Mouse (Mus musculus) heart, embryonic 11.5 days (tissue): ENCODE data around the gene Pnpla1. TPM values are rescaled to one million over a fixed set of nuclear protein-coding genes. Genes with fewer than 3 reads are reported as not detected.
A peak's percentile ranks its signal among the peaks of the same experiment; 100 is the strongest.
"Not testable (repeated sequence)": the region's sequence is repeated elsewhere in the genome, so short reads cannot be mapped to it uniquely, and the experiment has no call there.

ENCODE experiments used
- ATAC-seq: fragments of 200-750 bp; cut with Nextera tagmentation; replicated peaks from 2 replicates; pipeline ENCODE4 v1.8.0; 2017; ENCODE audit warnings: moderate library complexity; ENCODE audit not compliant: insufficient number of reproducible peaks, low FRiP score, low TSS enrichment
- H3K27ac ChIP-seq: fragments of 300-500 bp; sonication (generic); 2 replicates; pipeline ENCODE4 v1.5.1; 2014; ENCODE audit warnings: mild to moderate bottlenecking, low read depth, low read length
- H3K27me3 ChIP-seq: fragments of 300-500 bp; sonication (generic); 2 replicates; pipeline ENCODE4 v1.6.1; 2014; ENCODE audit warnings: mild to moderate bottlenecking, low read length, mixed read lengths; ENCODE audit not compliant: control insufficient read depth, insufficient read depth
- H3K36me3 ChIP-seq: fragments of 300-500 bp; sonication (generic); 2 replicates; pipeline ENCODE4 v1.6.1; 2014; ENCODE audit warnings: mild to moderate bottlenecking, low read length, moderate library complexity, mixed read lengths; ENCODE audit not compliant: control insufficient read depth, insufficient read depth
- H3K4me1 ChIP-seq: fragments of 300-500 bp; sonication (generic); 2 replicates; pipeline ENCODE4 v1.6.1; 2014; ENCODE audit warnings: low read length; ENCODE audit not compliant: control insufficient read depth, insufficient read depth
- H3K4me2 ChIP-seq: fragments of 300-500 bp; sonication (generic); 2 replicates; pipeline ENCODE4 v1.6.1; 2014; ENCODE audit warnings: mild to moderate bottlenecking, moderate library complexity
- H3K4me3 ChIP-seq: fragments of 300-500 bp; sonication (generic); 2 replicates; pipeline ENCODE4 v1.5.1; 2014; ENCODE audit warnings: low read depth, low read length
- H3K9ac ChIP-seq: fragments of 300-500 bp; sonication (generic); 2 replicates; pipeline ENCODE4 v1.6.1; 2014; ENCODE audit warnings: mild to moderate bottlenecking, low read depth, low read length, moderate library complexity
- H3K9me3 ChIP-seq: fragments of 300-500 bp; sonication (generic); replicated peaks from 2 replicates; pipeline ENCODE4 v1.6.1; 2016; ENCODE audit warnings: low read length; ENCODE audit not compliant: control insufficient read depth
- WGBS: fragments of 180-500 bp; shearing (Covaris S2); extraction: QIAGEN DNeasy Blood & Tissue Kit; methylation state at CpG from one replicate; pipeline ENCODE4 v1.1.7; 2014; ENCODE audit not compliant: insufficient replicate concordance; 5-methylcytosine and 5-hydroxymethylcytosine counted together
- polyA plus RNA-seq: library from polyadenylated mRNA; unstranded; fragments of >200 nt; fragmentation: Nextera tagmentation; extraction: Ambion mirVana; gene quantifications from 2 replicates; pipeline ENCODE4 v1.2.1, GENCODE M21; 2014

Gene Pnpla1
- polyA plus RNA-seq: 0.06 TPM in 1 of 2 replicates, not detected in the other

GRCm38 (mm10) chr17:28858205-28858604 is at the start of gene Pnpla1:
Gene Pnpla1 (plus strand): TSS chr17:28858411.
- Histone ChIP-seq H3K4me1 (no peaks in the 10 kb centered on the region), H3K36me3 (no peaks in the 10 kb centered on the region), H3K9me3 (peaks cover 6% of the 10 kb centered on the region), H3K4me3 (no peak within 1 kb of the TSS), H3K4me2 (no peak within 1 kb of the TSS), H3K9ac (no peak within 1 kb of the TSS), H3K27me3 (0 out of 2 replicates have a peak, but pooled peaks cover 2% of the 10 kb centered on the region), H3K27ac (no peak within 1 kb of the TSS)
- no peak for ATAC-seq
- WGBS: 36% methylated on average over 12 of the region's 12 CpGs

- H3K4me1 ChIP-seq: no peaks in the 10 kb centered on the region
- no peak overlapping the region for H3K9ac ChIP-seq
- H3K27me3 ChIP-seq: no peaks in the 10 kb centered on the region
- 95% methylated on average over 8 of the region's 8 CpGs for WGBS
- no peaks in the 10 kb centered on the region for H3K9me3 ChIP-seq
- no peak overlapping the region for H3K4me3 ChIP-seq
- peaks cover 26% of the 10 kb centered on the region for H3K36me3 ChIP-seq
- H3K4me2 ChIP-seq: no peak overlapping the region
- ATAC-seq: no peak
- H3K27ac ChIP-seq: peak overlapping the region; percentile 58; the same call in 1 of the 2 replicates
Observed at GRCm38 (mm10) chr17:28808714-28809113, 49.5 kb upstream of the Pnpla1 start.

- Histone ChIP-seq H3K4me2 (no peak overlapping the region), H3K36me3 (peaks cover 29% of the 10 kb centered on the region), H3K27ac (peak overlapping the region; percentile 58; the same call in 1 of the 2 replicates), H3K4me3 (no peak overlapping the region), H3K9me3 (no peaks in the 10 kb centered on the region), H3K4me1 (peaks cover 3% of the 10 kb centered on the region), H3K27me3 (no peaks in the 10 kb centered on the region), H3K9ac (no peak overlapping the region)
- ATAC-seq: peak; percentile 83
- WGBS: 79% methylated on average over 10 of the region's 10 CpGs
Observed at GRCm38 (mm10) chr17:28809175-28809831, 48.9 kb upstream of the Pnpla1 start.

GRCm38 (mm10) chr17:28812345-28812744 is 45.9 kb upstream of the Pnpla1 start:
- ATAC-seq: no peak
- H3K36me3 ChIP-seq: peaks cover 24% of the 10 kb centered on the region
- H3K4me1 ChIP-seq: peaks cover 19% of the 10 kb centered on the region
- H3K27me3 ChIP-seq: no peaks in the 10 kb centered on the region
- H3K9me3 ChIP-seq: no peaks in the 10 kb centered on the region
- no peak overlapping the region for H3K9ac ChIP-seq
- H3K4me2 ChIP-seq: no peak overlapping the region
- no peak overlapping the region for H3K27ac ChIP-seq
- H3K4me3 ChIP-seq: no peak overlapping the region
- 85% methylated on average over 10 of the region's 10 CpGs for WGBS

GRCm38 (mm10) chr17:28814529-28815097 is 43.6 kb upstream of the Pnpla1 start:
- H3K4me1 ChIP-seq: peaks cover 19% of the 10 kb centered on the region
- no peak for ATAC-seq
- no peaks in the 10 kb centered on the region for H3K9me3 ChIP-seq
- no peak overlapping the region for H3K9ac ChIP-seq
- H3K4me2 ChIP-seq: no peak overlapping the region
- WGBS: 87% methylated on average over 18 of the region's 18 CpGs
- H3K4me3 ChIP-seq: no peak overlapping the region
- H3K27ac ChIP-seq: peak overlapping the region; percentile 79
- peaks cover 42% of the 10 kb centered on the region for H3K36me3 ChIP-seq
- H3K27me3 ChIP-seq: no peaks in the 10 kb centered on the region

GRCm38 (mm10) chr17:28815384-28816004 is 42.7 kb upstream of the Pnpla1 start:
- WGBS: 45% methylated on average over 10 of the region's 10 CpGs
- no peak overlapping the region; the same call in 1 of the 2 replicates for H3K4me2 ChIP-seq
- no peak overlapping the region for H3K9ac ChIP-seq
- H3K27me3 ChIP-seq: no peaks in the 10 kb centered on the region
- H3K36me3 ChIP-seq: peaks cover 45% of the 10 kb centered on the region
- no peak overlapping the region for H3K4me3 ChIP-seq
- 0 out of 2 replicates have a peak, but pooled peaks have one; percentile 52 for ATAC-seq
- peak overlapping the region; percentile 79 for H3K27ac ChIP-seq
- peaks cover 19% of the 10 kb centered on the region for H3K4me1 ChIP-seq
- no peaks in the 10 kb centered on the region for H3K9me3 ChIP-seq

GRCm38 (mm10) chr17:28816326-28816725 is 41.9 kb upstream of the Pnpla1 start:
- Histone ChIP-seq H3K36me3 (peaks cover 50% of the 10 kb centered on the region), H3K4me1 (peaks cover 19% of the 10 kb centered on the region), H3K27ac (peak overlapping the region; percentile 79; the same call in 1 of the 2 replicates)
- 92% methylated on average over 10 of the region's 10 CpGs for WGBS
- H3K27me3 ChIP-seq, H3K4me3 ChIP-seq, H3K9ac ChIP-seq, H3K9me3 ChIP-seq, ATAC-seq, H3K4me2 ChIP-seq: not testable (repeated sequence)

- Histone ChIP-seq H3K4me3 (no peak overlapping the region), H3K36me3 (peaks cover 57% of the 10 kb centered on the region), H3K4me2 (no peak overlapping the region), H3K27ac (no peak overlapping the region), H3K9me3 (no peaks in the 10 kb centered on the region), H3K27me3 (no peaks in the 10 kb centered on the region), H3K4me1 (peaks cover 19% of the 10 kb centered on the region), H3K9ac (no peak overlapping the region)
- no peak for ATAC-seq
- 94% methylated on average over 25 of the region's 25 CpGs for WGBS
Observed at GRCm38 (mm10) chr17:28816875-28817811, 41.1 kb upstream of the Pnpla1 start.
